Mouse (Mus musculus): ENCODE results near the gene Alkbh2. TPM values are rescaled to one million over a fixed set of nuclear protein-coding genes. Genes with fewer than 3 reads are reported as not detected.

Alkbh2 gene
- polyA plus RNA-seq, 1 experiment from 2014 or later, result 14.7 TPM

GRCm38 (mm10) chr5:114090421-114091013 is 37.5 kb downstream of the Alkbh2 start:
- Histone ChIP-seq H3K4me2 (replicated peaks) (peak overlapping the region; percentile 57), H3K4me1 (peaks cover 4% of the 10 kb centered on the region; the same call in 1 of the 2 replicates), H3K27me3 (0 out of 2 replicates have a peak, but pooled peaks cover 3% of the 10 kb centered on the region), H3K4me3 (peak overlapping the region; percentile 30), H3K9me3 (no peaks in the 10 kb centered on the region), H3K9ac (no peak overlapping the region), H3K27ac (no peak overlapping the region), H3K36me3 (no peaks in the 10 kb centered on the region)
- WGBS, result 20% methylated on average over 7 of the region's 7 CpGs
- no peak for ATAC-seq (ENCODE audit: insufficient number of reproducible peaks, insufficient read depth, low FRiP score, low TSS enrichment)

DNA sequence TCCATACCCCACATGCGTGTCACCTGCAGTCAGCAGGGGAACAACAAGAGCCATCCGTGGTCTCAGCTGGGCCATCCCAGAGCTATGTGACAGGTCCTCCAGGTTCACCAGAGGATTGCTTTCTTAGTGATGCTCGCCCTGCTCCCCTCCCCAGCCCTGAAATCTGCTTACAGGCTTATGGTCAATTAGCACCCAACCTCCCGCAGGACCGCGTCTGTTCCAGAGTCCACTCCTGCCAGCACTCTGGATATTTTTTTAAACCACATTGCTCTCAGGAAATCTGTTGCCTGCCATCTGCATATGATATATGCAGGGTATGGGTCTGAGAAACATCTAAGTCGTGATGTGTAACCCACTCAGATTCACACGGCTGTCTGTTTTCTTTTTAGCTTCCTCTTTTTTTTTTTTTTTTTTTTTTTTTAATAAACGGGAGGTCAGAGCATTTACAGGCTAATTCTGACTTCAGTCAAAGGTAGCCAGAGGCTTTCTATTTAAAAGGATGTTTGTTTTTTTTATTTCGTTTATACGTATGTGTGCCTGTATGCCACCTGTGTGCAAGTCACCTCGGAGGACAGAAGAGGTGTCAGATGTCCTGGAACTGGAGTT is 40.0 kb downstream of the Alkbh2 start:
- no peak for ATAC-seq (ENCODE audit: insufficient number of reproducible peaks, insufficient read depth, low FRiP score, low TSS enrichment)
- Histone ChIP-seq H3K9me3 (no peaks in the 10 kb centered on the region), H3K9ac (no peak overlapping the region), H3K4me3 (no peak overlapping the region), H3K27me3 (0 out of 2 replicates have a peak, but pooled peaks cover 3% of the 10 kb centered on the region), H3K36me3 (no peaks in the 10 kb centered on the region), H3K27ac (no peak overlapping the region), H3K4me2 (replicated peaks) (no peak overlapping the region), H3K4me1 (peaks cover 4% of the 10 kb centered on the region; the same call in 1 of the 2 replicates)
- WGBS, result 67% methylated on average over 12 of the region's 12 CpGs

- Histone ChIP-seq H3K9me3 (no peaks in the 10 kb centered on the region), H3K27ac (no peak overlapping the region), H3K4me1 (no peaks in the 10 kb centered on the region), H3K4me2 (replicated peaks) (no peak overlapping the region), H3K27me3 (no peaks in the 10 kb centered on the region), H3K4me3 (no peak overlapping the region), H3K36me3 (no peaks in the 10 kb centered on the region), H3K9ac (no peak overlapping the region)
- ATAC-seq (ENCODE audit: insufficient number of reproducible peaks, insufficient read depth, low FRiP score, low TSS enrichment), result no peak
- 81% methylated on average over 14 of the region's 14 CpGs for WGBS
Observed at GRCm38 (mm10) chr5:114085501-114085900, 42.5 kb downstream of the Alkbh2 start.

DNA sequence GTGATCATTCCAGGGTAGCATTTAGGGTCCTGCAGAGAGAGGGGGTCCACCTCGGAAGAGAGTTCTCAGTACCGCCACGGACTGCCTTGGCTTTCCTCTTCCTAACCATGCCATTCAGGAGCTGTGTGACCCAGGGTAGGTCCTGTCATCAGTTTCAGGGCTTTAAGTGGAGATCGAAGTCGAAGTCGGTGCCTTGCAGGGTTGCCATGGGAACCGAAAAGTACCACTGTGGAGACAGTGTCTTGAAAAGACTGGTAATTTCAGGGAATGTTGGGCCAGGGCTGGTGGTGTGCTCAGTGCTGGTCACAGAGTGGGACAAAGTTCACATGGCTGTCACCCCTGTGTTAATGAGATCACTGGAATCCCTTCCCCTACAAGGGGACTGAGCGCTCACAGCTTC is 51.0 kb downstream of the Alkbh2 start:
- Histone ChIP-seq H3K27me3 (no peaks in the 10 kb centered on the region), H3K27ac (no peak overlapping the region), H3K9ac (no peak overlapping the region), H3K4me1 (no peaks in the 10 kb centered on the region), H3K36me3 (no peaks in the 10 kb centered on the region), H3K4me3 (no peak overlapping the region), H3K4me2 (replicated peaks) (no peak overlapping the region), H3K9me3 (no peaks in the 10 kb centered on the region)
- 73% methylated on average over 8 of the region's 8 CpGs for WGBS
- no peak for ATAC-seq (ENCODE audit: insufficient number of reproducible peaks, insufficient read depth, low FRiP score, low TSS enrichment)

Other genes starting within 250 kb of the Alkbh2 start
- gene Coro1c, start 219.5 kb downstream of the Alkbh2 start, polyA plus RNA-seq (2016; fragmentation: Nextera tagmentation; extraction: Ambion mirVana), result 123 and 127 TPM in 2 replicates
- gene Ssh1, start 134.3 kb downstream of the Alkbh2 start, polyA plus RNA-seq (2016; fragmentation: Nextera tagmentation; extraction: Ambion mirVana), result 18.1 and 20.4 TPM in 2 replicates
- gene Dao, start 124.5 kb downstream of the Alkbh2 start, polyA plus RNA-seq (2016; fragmentation: Nextera tagmentation; extraction: Ambion mirVana), result not detected in 2 replicates
- 16.3 and 17.1 TPM in 2 replicates for gene Usp30, start 62.8 kb downstream of the Alkbh2 start, polyA plus RNA-seq (2016; fragmentation: Nextera tagmentation; extraction: Ambion mirVana)
- gene Svop, start 36.6 kb downstream of the Alkbh2 start, polyA plus RNA-seq (2016; fragmentation: Nextera tagmentation; extraction: Ambion mirVana), result 3.3 and 5.6 TPM in 2 replicates
- 54.2 and 54.5 TPM in 2 replicates for gene Ung, start 2.2 kb upstream of the Alkbh2 start, polyA plus RNA-seq (2016; fragmentation: Nextera tagmentation; extraction: Ambion mirVana)
- 3.4 and 6.3 TPM in 2 replicates for gene Acacb, start 18.3 kb upstream of the Alkbh2 start, polyA plus RNA-seq (2016; fragmentation: Nextera tagmentation; extraction: Ambion mirVana)
- gene Foxn4, start 145.6 kb upstream of the Alkbh2 start, polyA plus RNA-seq (2016; fragmentation: Nextera tagmentation; extraction: Ambion mirVana), result 1.7 and 2.2 TPM in 2 replicates
- gene Myo1h, start 160.9 kb upstream of the Alkbh2 start, polyA plus RNA-seq (2016; fragmentation: Nextera tagmentation; extraction: Ambion mirVana), result 1.7 and 1.9 TPM in 2 replicates